Mouse (Mus musculus) kidney, adult 2 months (tissue): Measurements from ENCODE around the gene Prrt2.

Experiments
- CTCF ChIP-seq: fragments of 200-500 bp; conservative IDR thresholded peaks from 2 replicates; pipeline ENCODE4 v1.5.1; 2011; ENCODE audit warnings: low read depth, mild to moderate bottlenecking, control low read depth, low read length, moderate library complexity, mixed read lengths; ENCODE audit not compliant: insufficient read depth, insufficient read length
- POLR2A ChIP-seq: fragments of 200-500 bp; IDR thresholded peaks from one replicate; pipeline ENCODE4 v1.6.1; 2011; ENCODE audit warnings: low read depth, low read length, control low read depth

GRCm38 (mm10) chr7:127004122-127004875 lies 16.7 kb downstream of the Prrt2 start:
- TF ChIP-seq CTCF (no peak), POLR2A (no peak)
